Mouse (Mus musculus) thymus, postnatal 36 days (tissue): ENCODE results near the gene Lgals2.

Source experiments
- DNase-seq, 2 experiments: peaks; one replicate each; pipeline ENCODE4 v3.0.0; 2022; ENCODE audit warnings: mixed read lengths in 2 of 2

Lgals2 gene

DNA sequence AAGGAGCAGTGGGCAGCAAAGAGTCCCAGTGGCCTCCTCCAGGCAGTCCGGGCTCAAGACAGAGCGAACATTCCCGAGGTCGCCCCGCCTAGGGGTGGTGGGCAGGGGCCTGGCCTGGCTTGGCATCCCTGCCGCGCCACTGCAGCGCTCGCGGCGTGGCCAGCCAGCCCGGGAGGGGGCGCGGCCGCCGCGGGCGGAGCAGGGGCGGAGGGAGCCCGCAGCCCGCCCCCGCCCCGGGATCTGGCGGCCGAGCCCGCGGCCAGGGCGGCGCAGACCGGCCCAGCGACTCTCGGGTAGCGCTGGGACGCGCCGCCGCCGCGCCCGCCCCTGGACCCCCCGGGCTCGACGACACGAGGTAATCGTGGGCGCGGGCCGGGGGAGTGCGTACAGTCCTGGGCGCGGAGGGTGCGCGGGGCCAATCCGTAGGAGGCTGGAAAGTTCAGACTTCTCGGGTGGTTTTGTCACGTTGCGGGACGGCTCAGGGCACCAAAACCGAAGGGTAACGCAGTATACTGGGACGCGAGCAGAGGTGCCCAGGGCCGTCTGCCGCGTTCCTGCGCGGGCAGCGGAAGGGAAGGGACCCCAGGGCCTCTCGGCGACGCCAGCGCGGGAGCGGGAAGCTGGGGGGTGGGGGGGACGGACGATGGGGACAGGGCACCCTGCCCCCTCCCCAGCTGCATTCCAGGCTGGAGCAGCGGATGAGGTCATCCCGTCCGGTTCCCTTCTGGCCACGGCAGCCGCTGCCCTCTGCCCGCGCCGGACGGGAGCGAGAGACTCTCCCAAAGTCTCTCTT is 12.8 kb downstream of the Lgals2 start, which contains the start of gene Cdc42ep1:
Gene Cdc42ep1 (plus strand): TSS at position 254 of the 793 bp plus-strand sequence.
- DNase-seq = no peak

GRCm38 (mm10) chr15:78841161-78841790 is 14.1 kb downstream of the Lgals2 start:
- DNase-seq = no peak

- DNase-seq = no peak
Measured at GRCm38 (mm10) chr15:78840751-78841150, 14.6 kb downstream of the Lgals2 start.

DNA sequence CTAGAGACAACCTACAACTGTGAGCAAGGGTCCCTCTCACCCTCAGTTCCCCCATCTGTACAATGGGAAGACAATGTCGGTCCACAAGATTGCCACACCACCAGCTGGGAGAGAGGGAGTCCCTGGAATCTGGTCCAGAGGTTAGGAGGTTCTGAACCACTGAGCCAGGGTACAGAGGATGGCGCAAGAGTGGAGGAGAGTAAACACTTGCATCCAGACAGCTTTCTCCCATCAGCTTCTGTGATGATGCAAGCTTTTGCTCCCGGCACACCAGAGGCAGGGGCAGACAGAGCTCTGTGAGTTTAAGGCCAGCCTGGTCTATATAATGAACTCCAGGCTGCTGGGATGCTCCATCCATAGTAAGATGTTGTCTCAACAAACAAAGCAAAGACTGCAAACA is 15.1 kb downstream of the Lgals2 start:
- no peak for DNase-seq

GRCm38 (mm10) chr15:78839744-78840143 is 15.6 kb downstream of the Lgals2 start:
- no peak for DNase-seq

GRCm38 (mm10) chr15:78836086-78836621 is 19.2 kb downstream of the Lgals2 start:
- no peak for DNase-seq

GRCm38 (mm10) chr15:78835200-78836085 is 19.9 kb downstream of the Lgals2 start:
- peak; percentile 17 to 47 for DNase-seq

DNA sequence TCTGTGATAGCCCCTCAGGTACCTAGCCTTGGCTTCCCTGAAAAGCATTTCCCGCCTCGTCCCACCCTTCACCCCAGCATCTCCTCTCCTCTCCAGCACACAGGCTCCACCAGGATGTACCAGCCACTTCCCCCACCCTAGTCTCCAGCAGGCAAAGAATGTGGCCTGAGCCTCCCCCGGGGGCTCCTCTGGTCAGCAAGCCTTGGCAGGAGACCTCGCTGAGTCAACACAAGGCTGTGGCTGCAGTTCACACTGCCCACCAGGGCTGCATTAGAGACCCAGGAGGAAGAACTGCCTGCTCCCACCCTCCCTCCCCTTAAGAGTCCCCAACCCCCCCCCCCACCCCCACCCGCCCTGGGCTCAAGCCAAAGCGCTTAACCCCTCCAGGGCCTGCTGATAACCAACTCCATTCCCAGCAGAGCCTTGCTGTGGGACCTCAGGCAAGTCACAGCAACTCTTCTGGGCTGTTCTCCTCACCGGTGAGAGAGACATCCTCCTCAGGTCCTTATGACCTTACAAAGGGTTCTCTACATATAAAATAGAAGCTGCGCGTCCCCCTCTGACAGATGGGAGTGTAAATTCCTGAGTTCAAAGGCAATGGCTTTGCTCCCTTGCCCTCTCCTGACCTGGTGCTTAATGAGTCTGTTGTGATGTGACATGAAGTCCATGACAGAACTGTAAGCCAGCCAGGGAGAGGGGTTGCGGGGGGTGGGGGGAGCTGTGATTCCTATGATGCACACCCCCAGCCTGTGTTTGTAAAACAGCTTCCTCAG is 20.9 kb downstream of the Lgals2 start:
- DNase-seq = no peak

DNA sequence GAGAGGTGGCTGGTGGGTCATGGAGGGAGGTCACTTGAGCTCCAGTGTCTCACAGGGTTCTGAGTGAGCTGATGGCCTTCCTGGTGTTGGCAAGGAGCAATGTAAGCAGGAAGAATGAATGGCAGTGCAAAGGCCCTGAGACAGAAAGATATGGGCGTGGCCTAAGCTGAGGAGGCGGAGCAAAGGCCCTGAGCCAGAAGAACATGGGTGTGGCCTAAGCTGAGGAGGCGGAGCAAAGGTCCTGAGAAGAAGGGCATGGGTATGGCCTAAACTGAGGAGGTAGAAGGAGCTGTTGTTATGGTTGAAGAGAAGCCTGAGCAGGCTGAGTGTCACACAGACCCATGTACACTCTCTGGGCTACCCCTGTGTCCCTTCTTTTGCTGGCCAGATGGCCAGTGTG is 21.7 kb downstream of the Lgals2 start:
- no peak for DNase-seq

DNA sequence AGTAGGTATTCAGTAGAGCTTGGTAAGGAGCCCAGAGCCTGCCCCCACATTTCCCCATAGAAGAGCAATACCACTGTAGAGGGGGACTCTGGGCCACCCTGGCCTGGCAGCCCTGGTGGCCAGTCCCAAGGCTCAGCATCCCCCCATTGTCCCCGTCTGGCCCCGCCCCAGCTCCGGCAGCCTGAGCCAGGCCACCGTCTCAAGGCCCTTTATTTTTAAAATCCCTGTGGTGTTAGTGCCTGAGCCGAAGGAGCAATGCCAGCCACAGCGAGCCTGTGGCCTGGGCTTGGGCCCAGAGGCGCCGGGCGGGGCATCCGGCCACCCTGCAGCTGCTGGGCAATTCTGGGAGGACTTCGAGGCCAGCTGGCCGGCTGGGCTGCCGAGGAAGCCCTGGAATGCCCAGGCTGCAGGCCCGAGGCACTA is 22.6 kb downstream of the Lgals2 start:
- DNase-seq = no peak

- DNase-seq = no peak
Measured at GRCm38 (mm10) chr15:78831720-78832657, 23.3 kb downstream of the Lgals2 start.

DNA sequence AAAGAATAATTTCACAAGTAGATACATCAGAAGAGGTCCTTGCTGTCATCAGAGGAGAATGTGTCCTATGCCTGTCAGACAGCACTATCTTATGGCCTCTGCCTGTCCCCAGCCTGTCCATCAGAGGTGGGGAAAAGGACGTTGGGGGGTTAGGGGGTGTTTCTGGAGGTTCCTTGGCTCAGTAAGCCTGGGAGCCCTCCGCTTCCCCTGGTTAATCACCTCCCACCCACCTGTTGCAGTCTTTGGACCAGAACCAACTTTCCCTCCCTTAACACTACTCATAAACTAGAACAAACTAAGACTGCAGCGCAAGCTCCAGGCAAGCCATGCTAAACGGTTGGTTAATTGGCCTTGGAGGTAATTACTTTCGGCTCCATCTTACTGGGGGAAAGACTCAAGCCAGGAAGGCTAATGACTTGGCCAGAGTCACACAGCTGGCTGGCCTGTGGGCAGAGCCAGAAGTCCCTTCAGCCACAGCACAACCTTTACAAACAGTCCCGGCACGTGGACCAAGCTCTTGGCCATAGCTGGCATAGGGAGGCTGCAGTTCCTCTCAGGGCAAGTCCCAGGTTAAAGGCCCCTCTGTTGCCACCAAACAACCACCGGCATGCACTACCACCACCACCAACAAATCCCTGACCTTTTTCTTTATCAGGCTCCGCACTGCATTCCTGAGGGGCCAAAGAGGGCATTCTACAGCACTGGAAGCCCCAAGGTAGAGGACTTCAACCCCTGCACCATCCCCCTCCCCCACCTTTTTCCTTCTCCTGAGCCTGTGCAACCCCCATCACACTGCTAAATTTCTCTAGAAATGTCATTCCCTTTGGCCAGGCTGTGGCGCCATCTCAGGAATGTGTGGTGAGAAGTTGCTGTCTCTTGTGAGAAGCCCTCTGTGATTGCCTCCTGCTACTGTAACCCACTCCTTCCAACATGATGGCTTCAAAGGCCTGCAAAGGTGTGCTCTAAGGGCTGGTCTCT is 24.3 kb downstream of the Lgals2 start:
- DNase-seq = no peak

- DNase-seq = no peak
Measured at GRCm38 (mm10) chr15:78829636-78830035, 25.7 kb downstream of the Lgals2 start.

GRCm38 (mm10) chr15:78828315-78828714 is 27.0 kb downstream of the Lgals2 start:
- DNase-seq = peak; percentile 60 to 81

- DNase-seq = peak; percentile 65 to 69
Measured at GRCm38 (mm10) chr15:78826213-78827204, 28.8 kb downstream of the Lgals2 start.

DNA sequence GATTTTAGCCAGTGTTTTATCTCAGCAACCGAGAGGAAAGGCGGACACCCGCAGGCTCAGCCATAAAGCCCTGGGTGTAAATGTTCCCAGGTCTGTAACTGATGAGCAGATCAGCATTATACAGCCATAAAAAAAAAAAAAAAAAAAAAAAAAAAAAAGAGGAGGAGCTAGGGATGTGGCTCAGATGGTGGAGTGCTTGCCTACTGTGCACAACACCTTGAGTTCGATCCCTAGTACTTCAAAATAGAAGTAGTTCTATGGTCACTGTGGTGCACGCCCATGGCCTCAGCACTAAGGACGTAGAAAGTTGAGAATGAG is 39.3 kb downstream of the Lgals2 start:
- DNase-seq = no peak

DNA sequence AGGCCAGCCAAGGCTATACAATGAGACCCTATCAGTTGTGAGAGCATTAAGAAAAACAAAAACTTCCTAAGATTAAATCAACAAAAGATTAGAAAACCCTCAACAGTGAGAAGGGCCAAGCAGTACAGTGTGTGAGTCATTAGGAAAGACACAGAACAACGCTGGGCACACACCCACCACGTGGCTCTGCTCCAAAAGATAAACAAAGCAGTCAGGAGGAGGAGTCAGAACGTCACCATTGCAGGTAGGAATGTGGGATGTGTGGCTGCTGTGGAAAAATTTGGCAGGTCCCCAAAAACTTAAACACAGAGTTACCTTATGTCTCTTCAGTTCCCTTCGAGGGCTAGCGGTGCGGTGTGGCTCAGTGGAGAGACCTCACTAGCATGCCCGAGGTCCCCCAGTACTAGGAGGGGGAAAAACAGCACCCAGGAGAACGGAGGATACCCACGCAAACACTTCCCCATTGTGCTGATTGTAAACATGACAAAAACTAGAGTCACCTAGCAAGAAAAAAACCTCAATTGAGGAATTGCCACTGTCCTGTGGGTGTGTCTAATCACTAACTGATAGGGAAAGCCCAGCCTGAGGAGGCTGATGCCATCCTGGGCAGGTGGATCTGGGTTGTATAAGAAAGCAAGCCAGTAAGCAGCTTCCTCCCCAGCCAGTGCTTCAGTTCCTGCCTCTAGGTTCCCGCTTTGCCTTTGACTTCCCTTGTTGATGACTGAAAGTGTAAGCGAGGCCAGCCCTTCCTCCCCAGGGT is 39.8 kb downstream of the Lgals2 start:
- no peak for DNase-seq

- no peak for DNase-seq
Measured at GRCm38 (mm10) chr15:78813603-78814002, 41.7 kb downstream of the Lgals2 start.
